Mouse (Mus musculus) kidney, embryonic 15.5 days (tissue): Measurements from ENCODE around the gene Olfr1458. TPM values are rescaled to one million over a fixed set of nuclear protein-coding genes. Genes with fewer than 3 reads are reported as not detected.

Source experiments
- ATAC-seq: fragments of 200-750 bp; cut with Nextera tagmentation; replicated peaks from 2 replicates; pipeline ENCODE4 v1.8.0; 2017; ENCODE audit warnings: moderate TSS enrichment; ENCODE audit not compliant: low FRiP score
- H3K27ac ChIP-seq: fragments of 300-500 bp; sonication (generic); 2 replicates; pipeline ENCODE4 v1.5.1; 2015; ENCODE audit warnings: mild to moderate bottlenecking, inconsistent platforms
- H3K27me3 ChIP-seq: fragments of 300-500 bp; sonication (generic); 2 replicates; pipeline ENCODE4 v1.6.1; 2015; ENCODE audit warnings: inconsistent platforms
- H3K36me3 ChIP-seq: fragments of 300-500 bp; sonication (generic); 2 replicates; pipeline ENCODE4 v1.6.1; 2015; ENCODE audit warnings: inconsistent platforms
- H3K4me1 ChIP-seq: fragments of 300-500 bp; sonication (generic); 2 replicates; pipeline ENCODE4 v1.6.1; 2015; ENCODE audit warnings: inconsistent platforms
- H3K4me2 ChIP-seq: fragments of 300-500 bp; sonication (generic); 2 replicates; pipeline ENCODE4 v1.6.1; 2015; ENCODE audit warnings: moderate library complexity, mild to moderate bottlenecking, inconsistent platforms
- H3K4me3 ChIP-seq: fragments of 300-500 bp; sonication (generic); replicated peaks from 2 replicates; pipeline ENCODE4 v1.5.1; 2015; ENCODE audit warnings: mild to moderate bottlenecking, inconsistent platforms
- H3K9ac ChIP-seq: fragments of 300-500 bp; sonication (generic); 2 replicates; pipeline ENCODE4 v1.6.1; 2015; ENCODE audit warnings: mild to moderate bottlenecking, inconsistent platforms
- H3K9me3 ChIP-seq: fragments of 300-500 bp; sonication (generic); replicated peaks from 2 replicates; pipeline ENCODE4 v1.6.1; 2016; ENCODE audit warnings: inconsistent platforms
- WGBS: fragments of 180-500 bp; shearing (Covaris S2); methylation state at CpG from one replicate; pipeline ENCODE4 v1.1.7; 2015; ENCODE audit warnings: mixed read lengths; 5-methylcytosine and 5-hydroxymethylcytosine counted together
- polyA plus RNA-seq: library from polyadenylated mRNA; unstranded; fragments of >200 nt; fragmentation: Nextera tagmentation; extraction: Ambion mirVana; gene quantifications from 2 replicates; pipeline ENCODE4 v1.2.1, GENCODE M21; 2015

The Olfr1458 gene
- not detected in 2 replicates for polyA plus RNA-seq

DNA sequence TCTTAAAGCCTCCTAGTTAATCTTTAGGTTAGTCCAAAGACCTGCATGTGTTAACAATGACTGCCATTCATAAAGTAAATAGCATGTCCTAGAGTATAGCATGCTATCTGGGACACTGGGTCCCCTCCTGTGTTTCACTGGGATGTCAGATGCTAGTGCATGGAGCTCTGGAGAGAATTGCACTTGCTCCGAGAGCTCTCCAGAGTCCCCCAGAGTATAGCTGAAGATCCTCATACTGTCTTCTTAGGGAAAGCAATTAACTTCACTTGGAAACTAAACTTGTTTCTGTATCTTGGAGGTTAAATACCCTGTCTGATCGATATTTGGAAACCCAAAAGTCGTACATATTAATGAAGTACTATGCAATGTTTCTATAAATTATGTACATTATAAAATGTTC is at the start of gene Olfr1458:
Gene Olfr1458 (minus strand): TSS at position 101 of the 400 bp plus-strand sequence.
- H3K9me3 ChIP-seq: no peaks in the 10 kb centered on the region
- no peak within 1 kb of the TSS for H3K9ac ChIP-seq
- no peaks in the 10 kb centered on the region for H3K27me3 ChIP-seq
- no peak for ATAC-seq
- H3K4me2 ChIP-seq: no peak within 1 kb of the TSS
- no peak within 1 kb of the TSS for H3K27ac ChIP-seq
- H3K4me3 ChIP-seq: no peak within 1 kb of the TSS
- H3K4me1 ChIP-seq: no peaks in the 10 kb centered on the region
- no peaks in the 10 kb centered on the region for H3K36me3 ChIP-seq
- 87% methylated on average over 3 of the region's 3 CpGs for WGBS

DNA sequence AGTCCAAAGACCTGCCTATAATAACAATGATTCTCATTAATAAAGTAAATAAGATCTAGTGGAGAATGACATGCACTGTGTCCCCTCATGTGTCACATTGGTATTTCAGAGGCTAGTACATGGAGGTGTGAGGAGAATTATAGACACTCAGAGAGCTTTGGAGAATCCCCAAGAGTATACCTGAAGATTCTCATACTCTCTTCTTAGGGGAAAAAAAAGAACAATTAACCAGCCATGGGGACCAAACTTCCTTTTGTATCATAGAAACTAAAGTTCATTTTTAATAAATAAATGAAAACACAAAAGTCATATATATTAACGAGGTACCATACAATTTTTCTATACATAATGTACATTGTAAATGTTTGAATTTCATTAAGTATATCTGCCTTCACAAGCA is 42.9 kb upstream of the Olfr1458 start, which contains the start of gene Olfr1459:
Gene Olfr1459 (minus strand): TSS at position 101 of the 400 bp plus-strand sequence.
- 80% methylated on average over 1 of the region's 1 CpGs for WGBS
- Histone ChIP-seq H3K9ac (no peak within 1 kb of the TSS), H3K27me3 (no peaks in the 10 kb centered on the region), H3K4me3 (no peak within 1 kb of the TSS), H3K4me1 (no peaks in the 10 kb centered on the region), H3K4me2 (no peak within 1 kb of the TSS), H3K36me3 (no peaks in the 10 kb centered on the region), H3K9me3 (no peaks in the 10 kb centered on the region; the same call in 1 of the 2 replicates), H3K27ac (no peak within 1 kb of the TSS)
- no peak for ATAC-seq

DNA sequence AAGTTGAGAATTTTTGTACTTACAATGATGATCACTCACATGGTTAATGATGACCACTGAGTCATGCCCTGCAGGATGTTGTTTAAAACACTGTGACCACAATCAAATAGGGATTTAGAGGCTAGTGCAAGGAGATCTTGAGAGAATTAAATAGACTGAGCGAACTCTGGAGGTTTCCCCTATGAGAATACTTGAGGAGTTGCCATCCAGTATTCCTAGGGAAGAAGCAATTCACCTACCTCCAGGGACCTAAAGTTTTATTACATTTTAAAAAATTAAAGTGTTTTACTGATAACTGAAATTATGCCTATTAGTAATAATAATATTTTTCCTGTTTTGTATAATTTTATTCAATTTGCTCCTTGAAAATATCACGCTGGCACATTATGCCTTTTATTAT is 8.8 kb downstream of the Olfr1458 start, which contains the start of gene Olfr1457:
Gene Olfr1457 (minus strand): TSS at position 101 of the 400 bp plus-strand sequence.
- no peaks in the 10 kb centered on the region for H3K36me3 ChIP-seq
- no peak within 1 kb of the TSS for H3K4me2 ChIP-seq
- H3K9me3 ChIP-seq: no peaks in the 10 kb centered on the region
- H3K4me3 ChIP-seq: no peak within 1 kb of the TSS
- 69% methylated on average over 2 of the region's 2 CpGs for WGBS
- H3K27me3 ChIP-seq: no peaks in the 10 kb centered on the region
- ATAC-seq: no peak
- H3K27ac ChIP-seq: no peak within 1 kb of the TSS
- no peak within 1 kb of the TSS for H3K9ac ChIP-seq
- H3K4me1 ChIP-seq: no peaks in the 10 kb centered on the region

DNA sequence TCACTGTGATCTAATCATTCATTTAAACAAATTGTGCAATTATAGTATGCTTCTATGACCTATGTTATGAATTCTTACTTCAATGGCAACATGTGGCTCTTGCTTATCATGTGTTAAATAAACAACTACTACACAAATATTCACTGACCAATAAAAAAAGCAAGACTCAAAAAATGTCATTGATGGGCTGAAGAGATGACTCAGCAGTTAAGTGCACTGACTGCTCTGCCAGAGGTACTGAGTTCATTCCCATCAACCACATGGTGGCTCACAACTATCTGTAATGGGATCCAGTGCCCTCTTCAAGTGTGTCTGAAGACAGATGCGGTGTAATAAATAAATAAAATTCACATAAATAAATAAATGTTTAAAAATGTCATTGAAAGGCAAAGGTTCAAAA is 12.7 kb downstream of the Olfr1458 start:
- 0 out of 2 replicates have a peak, but pooled peaks cover 3% of the 10 kb centered on the region for H3K9me3 ChIP-seq
- no peaks in the 10 kb centered on the region for H3K4me1 ChIP-seq
- H3K27ac ChIP-seq: no peak overlapping the region
- H3K27me3 ChIP-seq: no peaks in the 10 kb centered on the region
- H3K36me3 ChIP-seq: no peaks in the 10 kb centered on the region
- 93% methylated on average over 1 of the region's 1 CpGs for WGBS
- no peak overlapping the region for H3K4me3 ChIP-seq
- no peak for ATAC-seq
- no peak overlapping the region for H3K9ac ChIP-seq
- no peak overlapping the region for H3K4me2 ChIP-seq

DNA sequence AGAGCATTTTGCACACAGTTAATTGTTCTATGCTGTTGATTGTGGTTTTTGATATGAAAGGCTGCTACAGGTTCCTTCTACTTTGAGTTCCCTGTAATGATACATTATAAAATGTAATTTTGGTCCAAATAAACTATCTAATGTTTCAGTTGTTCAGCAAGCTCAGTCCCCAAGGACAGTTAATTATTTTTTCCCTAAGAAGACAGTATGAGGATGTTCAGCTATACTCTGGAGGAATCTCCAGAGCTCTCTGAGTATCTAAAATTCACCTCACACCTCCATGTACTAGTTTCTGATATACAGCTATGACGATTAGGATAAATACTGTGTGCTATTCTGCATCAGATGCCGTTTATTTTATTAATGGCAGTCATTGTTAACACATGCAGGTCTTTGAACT is 46.3 kb downstream of the Olfr1458 start, which contains the start of gene Olfr1454:
Gene Olfr1454 (plus strand): TSS at position 301 of the 400 bp plus-strand sequence.
- 64% methylated on average over 2 of the region's 2 CpGs for WGBS
- peaks cover 5% of the 10 kb centered on the region; the same call in 1 of the 2 replicates for H3K9me3 ChIP-seq
- ATAC-seq: no peak
- no peaks in the 10 kb centered on the region for H3K27me3 ChIP-seq
- H3K4me3 ChIP-seq: no peak within 1 kb of the TSS
- no peaks in the 10 kb centered on the region for H3K36me3 ChIP-seq
- H3K4me2 ChIP-seq: no peak within 1 kb of the TSS
- H3K9ac ChIP-seq: no peak within 1 kb of the TSS
- no peaks in the 10 kb centered on the region for H3K4me1 ChIP-seq
- H3K27ac ChIP-seq: no peak within 1 kb of the TSS

Other genes with a start within 250 kb of the Olfr1458 start
- not detected in 2 replicates for gene Olfr1444, start 249.5 kb downstream of the Olfr1458 start, polyA plus RNA-seq
- not detected in 2 replicates for gene Olfr1445, start 222.9 kb downstream of the Olfr1458 start, polyA plus RNA-seq
- not detected in 2 replicates for gene Olfr1446, start 213.3 kb downstream of the Olfr1458 start, polyA plus RNA-seq
- not detected in 2 replicates for gene Olfr1447, start 203.0 kb downstream of the Olfr1458 start, polyA plus RNA-seq
- gene Olfr1448, start 182.4 kb downstream of the Olfr1458 start, polyA plus RNA-seq: not detected in 2 replicates
- not detected in 2 replicates for gene Olfr1449, start 175.9 kb downstream of the Olfr1458 start, polyA plus RNA-seq
- gene Olfr1450, start 156.5 kb downstream of the Olfr1458 start, polyA plus RNA-seq: not detected in 2 replicates
- not detected in 2 replicates for gene Olfr1451, start 111.8 kb downstream of the Olfr1458 start, polyA plus RNA-seq
- gene Olfr1453, start 78.4 kb downstream of the Olfr1458 start, polyA plus RNA-seq: not detected in 2 replicates
- not detected in 2 replicates for gene Olfr1454, start 46.2 kb downstream of the Olfr1458 start, polyA plus RNA-seq
- gene Olfr1457, start 8.9 kb downstream of the Olfr1458 start, polyA plus RNA-seq: not detected in 2 replicates
- gene Olfr1459, start 42.8 kb upstream of the Olfr1458 start, polyA plus RNA-seq: not detected in 2 replicates
- gene Olfr1461, start 56.2 kb upstream of the Olfr1458 start, polyA plus RNA-seq: not detected in 2 replicates
- gene Olfr1462, start 79.0 kb upstream of the Olfr1458 start, polyA plus RNA-seq: not detected in 2 replicates
- not detected in 2 replicates for gene Olfr1463, start 124.6 kb upstream of the Olfr1458 start, polyA plus RNA-seq
- not detected in 2 replicates for gene Olfr1465, start 208.8 kb upstream of the Olfr1458 start, polyA plus RNA-seq
- not detected in 2 replicates for gene Olfr1466, start 232.1 kb upstream of the Olfr1458 start, polyA plus RNA-seq